Mouse (Mus musculus) lung, adult 2 months (tissue): ENCODE measurements around the gene Zglp1. TPM values are rescaled to one million over a fixed set of nuclear protein-coding genes. Genes with fewer than 3 reads are reported as not detected.

Source experiments
- DNase-seq: peaks from one replicate; pipeline ENCODE4 v3.0.0; 2022
- H3K4me1 ChIP-seq: fragments of 200-500 bp; 2 replicates; pipeline ENCODE4 v1.6.1; 2011; ENCODE audit warnings: low read length; ENCODE audit not compliant: control insufficient read depth, insufficient read depth
- H3K4me3 ChIP-seq: fragments of 200-500 bp; replicated peaks from 2 replicates; pipeline ENCODE3; 2011; ENCODE audit warnings: low read depth, mild to moderate bottlenecking, control low read depth, low read length; ENCODE audit errors: extremely low read depth
- CTCF ChIP-seq: fragments of 200-500 bp; IDR thresholded peaks from 2 replicates; pipeline ENCODE4 v1.5.1; 2011; ENCODE audit warnings: mild to moderate bottlenecking, low read length, control low read depth; ENCODE audit not compliant: insufficient read depth
- POLR2A ChIP-seq: fragments of 200-500 bp; IDR thresholded peaks from 2 replicates; pipeline ENCODE4 v1.6.1; 2011; ENCODE audit warnings: low read depth, mild to moderate bottlenecking, control low read depth, low read length, borderline replicate concordance; ENCODE audit errors: extremely low read depth
- WGBS: fragments of 180-500 bp; shearing (Covaris S2); methylation state at CpG from one replicate; pipeline ENCODE4 v1.1.7; 2018; 5-methylcytosine and 5-hydroxymethylcytosine counted together
- polyA plus RNA-seq: library from polyadenylated mRNA; depleted of rRNA; stranded (reverse); fragments of >200 nt; gene quantifications from 2 replicates; pipeline ENCODE4 v1.2.3, GENCODE M21; 2012; rRNA removed

The Zglp1 gene
- not detected in 2 replicates for polyA plus RNA-seq

GRCm38 (mm10) chr9:21067006-21067684, at the start of gene Zglp1:
TSS of gene Zglp1 (minus strand) at chr9:21067093.
- H3K4me3 ChIP-seq: no peak within 1 kb of the TSS
- TF ChIP-seq CTCF: no peak
- TF ChIP-seq POLR2A: no peak
- 82% methylated on average over 27 of the region's 27 CpGs for WGBS
- H3K4me1 ChIP-seq: no peaks in the 10 kb centered on the region
- DNase-seq: no peak

- no peaks in the 10 kb centered on the region for H3K4me1 ChIP-seq
- TF ChIP-seq CTCF (no peak), POLR2A (no peak)
- H3K4me3 ChIP-seq: no peak overlapping the region
- WGBS: 87% methylated on average over 8 of the region's 8 CpGs
- no peak for DNase-seq
Observed at GRCm38 (mm10) chr9:21115105-21115504, 48.2 kb upstream of the Zglp1 start.

- DNase-seq: no peak
- no peak for TF ChIP-seq POLR2A
- TF ChIP-seq CTCF: no peak
- H3K4me1 ChIP-seq: no peaks in the 10 kb centered on the region
- 91% methylated on average over 7 of the region's 7 CpGs for WGBS
- no peak overlapping the region for H3K4me3 ChIP-seq
Observed at GRCm38 (mm10) chr9:21114190-21114589, 47.3 kb upstream of the Zglp1 start.

- 90% methylated on average over 6 of the region's 6 CpGs for WGBS
- H3K4me3 ChIP-seq: no peak overlapping the region
- H3K4me1 ChIP-seq: no peaks in the 10 kb centered on the region
- TF ChIP-seq POLR2A: no peak
- TF ChIP-seq CTCF: no peak
- no peak for DNase-seq
Observed at GRCm38 (mm10) chr9:21113751-21114150, 46.9 kb upstream of the Zglp1 start.

GRCm38 (mm10) chr9:21107607-21108237, 40.8 kb upstream of the Zglp1 start:
- no peak for DNase-seq
- Histone ChIP-seq H3K4me3 (no peak overlapping the region), H3K4me1 (no peaks in the 10 kb centered on the region)
- WGBS: 66% methylated on average over 23 of the region's 23 CpGs
- TF ChIP-seq CTCF: no peak
- TF ChIP-seq POLR2A: no peak

- Histone ChIP-seq H3K4me1 (no peaks in the 10 kb centered on the region), H3K4me3 (no peak overlapping the region)
- WGBS: 73% methylated on average over 5 of the region's 5 CpGs
- no peak for DNase-seq
- TF ChIP-seq POLR2A (no peak), CTCF (no peak)
Observed at GRCm38 (mm10) chr9:21105760-21106564, 39.1 kb upstream of the Zglp1 start.

- DNase-seq: no peak
- Histone ChIP-seq H3K4me3 (no peak overlapping the region), H3K4me1 (peaks cover 4% of the 10 kb centered on the region)
- 84% methylated on average over 6 of the region's 6 CpGs for WGBS
- TF ChIP-seq POLR2A: no peak
- no peak for TF ChIP-seq CTCF
Observed at GRCm38 (mm10) chr9:21104814-21105213, 37.9 kb upstream of the Zglp1 start.

GRCm38 (mm10) chr9:21102076-21102475, 35.2 kb upstream of the Zglp1 start:
- no peak for DNase-seq
- TF ChIP-seq CTCF (no peak), POLR2A (no peak)
- H3K4me1 ChIP-seq: peaks cover 4% of the 10 kb centered on the region
- 94% methylated on average over 2 of the region's 2 CpGs for WGBS
- no peak overlapping the region for H3K4me3 ChIP-seq

GRCm38 (mm10) chr9:21100447-21101161, 33.7 kb upstream of the Zglp1 start:
- WGBS: 29% methylated on average over 15 of the region's 15 CpGs
- H3K4me3 ChIP-seq: no peak overlapping the region

More at GRCm38 (mm10) chr9:21100447-21101161, 33.7 kb upstream of the Zglp1 start:
- TF ChIP-seq CTCF: no peak
- TF ChIP-seq POLR2A: no peak
- peaks cover 4% of the 10 kb centered on the region for H3K4me1 ChIP-seq
- no peak for DNase-seq
